Mouse (Mus musculus) heart, embryonic 12.5 days (tissue): ENCODE results near the gene Cryga. TPM values are rescaled to one million over a fixed set of nuclear protein-coding genes. Genes with fewer than 3 reads are reported as not detected.

ENCODE experiments used
- ATAC-seq: fragments of 200-750 bp; cut with Nextera tagmentation; 2 replicates; pipeline ENCODE4 v1.8.0; 2017; ENCODE audit warnings: moderate TSS enrichment, moderate library complexity; ENCODE audit not compliant: insufficient number of reproducible peaks, low FRiP score
- H3K27ac ChIP-seq: fragments of 300-500 bp; sonication (generic); 2 replicates; pipeline ENCODE4 v1.5.1; 2016; ENCODE audit warnings: mild to moderate bottlenecking, moderate library complexity; ENCODE audit not compliant: poor library complexity, severe bottlenecking
- H3K27me3 ChIP-seq: fragments of 300-500 bp; sonication (generic); replicated peaks from 2 replicates; pipeline ENCODE4 v1.6.1; 2016; ENCODE audit warnings: mild to moderate bottlenecking, moderate library complexity
- H3K36me3 ChIP-seq: fragments of 300-500 bp; sonication (generic); 2 replicates; pipeline ENCODE4 v1.6.1; 2016; ENCODE audit warnings: mild to moderate bottlenecking, moderate library complexity
- H3K4me1 ChIP-seq: fragments of 300-500 bp; sonication (generic); replicated peaks from 2 replicates; pipeline ENCODE4 v1.6.1; 2016; ENCODE audit warnings: mild to moderate bottlenecking
- H3K4me2 ChIP-seq: fragments of 300-500 bp; sonication (generic); 2 replicates; pipeline ENCODE4 v1.6.1; 2016; ENCODE audit warnings: mild to moderate bottlenecking, moderate library complexity
- H3K4me3 ChIP-seq: fragments of 300-500 bp; sonication (generic); 2 replicates; pipeline ENCODE4 v1.5.1; 2016; ENCODE audit warnings: mild to moderate bottlenecking
- H3K9ac ChIP-seq: fragments of 300-500 bp; sonication (generic); 2 replicates; pipeline ENCODE4 v1.6.1; 2016; ENCODE audit warnings: mild to moderate bottlenecking, moderate library complexity
- H3K9me3 ChIP-seq: fragments of 300-500 bp; sonication (generic); replicated peaks from 2 replicates; pipeline ENCODE4 v1.6.1; 2016; ENCODE audit warnings: mild to moderate bottlenecking, moderate library complexity
- WGBS: fragments of 180-500 bp; shearing (Covaris S2); methylation state at CpG from one replicate; pipeline ENCODE4 v1.1.7; 2016; 5-methylcytosine and 5-hydroxymethylcytosine counted together
- polyA plus RNA-seq: library from polyadenylated mRNA; unstranded; fragments of >200 nt; fragmentation: Nextera tagmentation; extraction: Ambion mirVana; gene quantifications from 2 replicates; pipeline ENCODE4 v1.2.1, GENCODE M21; 2016

Gene Cryga
- polyA plus RNA-seq, result not detected in 2 replicates

GRCm38 (mm10) chr1:65103273-65103672 lies at the start of gene Cryga:
Gene Cryga (minus strand): TSS chr1:65103373.
- H3K4me1 ChIP-seq, result no peaks in the 10 kb centered on the region
- no peaks in the 10 kb centered on the region for H3K9me3 ChIP-seq
- H3K27me3 ChIP-seq, result no peaks in the 10 kb centered on the region
- H3K9ac ChIP-seq, result no peak within 1 kb of the TSS
- no peaks in the 10 kb centered on the region for H3K36me3 ChIP-seq
- H3K4me3 ChIP-seq, result no peak within 1 kb of the TSS
- H3K4me2 ChIP-seq, result no peak within 1 kb of the TSS
- H3K27ac ChIP-seq, result no peak within 1 kb of the TSS
- WGBS, result 83% methylated on average over 11 of the region's 11 CpGs
- ATAC-seq, result no peak

DNA sequence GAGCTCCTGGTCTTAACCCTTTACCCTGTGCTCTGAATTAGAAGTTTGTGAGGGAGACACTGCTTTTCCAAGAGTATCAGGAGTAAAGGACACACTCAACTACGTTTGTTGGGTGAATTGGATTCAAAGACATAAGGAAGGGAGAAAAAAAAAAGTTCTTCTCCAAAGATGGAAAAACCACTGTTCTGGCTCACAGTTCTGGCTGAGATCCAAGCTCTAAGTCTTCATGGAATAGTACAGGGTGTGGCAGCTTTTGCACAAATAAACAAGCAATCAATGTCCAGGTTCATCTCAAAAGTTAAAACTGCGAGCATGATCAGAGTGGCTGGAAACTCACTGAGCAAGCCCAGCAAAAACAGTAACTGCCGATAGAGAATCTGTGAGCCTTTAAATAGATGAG lies 44.8 kb upstream of the Cryga start:
- no peak for ATAC-seq
- WGBS, result 71% methylated on average over 3 of the region's 3 CpGs

DNA sequence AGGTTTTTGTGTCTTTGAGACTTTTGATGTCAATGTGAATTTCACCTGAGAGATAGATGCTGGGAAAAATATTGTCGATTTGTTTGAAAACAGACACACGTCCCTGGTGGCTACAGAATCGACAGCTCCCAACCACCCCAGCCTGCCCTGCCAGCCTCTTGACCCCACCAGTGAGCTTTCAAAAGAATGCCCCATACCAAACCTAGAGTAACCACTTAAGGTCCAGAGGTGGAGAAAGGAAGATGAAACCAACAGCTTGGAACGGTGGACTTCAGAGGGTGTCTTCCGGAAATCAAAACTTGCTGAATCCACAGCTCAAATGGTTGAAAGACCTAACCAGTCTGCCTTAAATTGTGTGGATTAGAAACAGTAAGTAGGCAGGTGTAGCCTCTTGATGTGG lies 44.2 kb upstream of the Cryga start:
- Histone ChIP-seq H3K27ac (no peak overlapping the region), H3K4me3 (no peak overlapping the region), H3K36me3 (no peaks in the 10 kb centered on the region), H3K9me3 (no peaks in the 10 kb centered on the region; the same call in 1 of the 2 replicates), H3K27me3 (no peaks in the 10 kb centered on the region), H3K9ac (no peak overlapping the region), H3K4me2 (no peak overlapping the region), H3K4me1 (no peaks in the 10 kb centered on the region)
- WGBS, result 84% methylated on average over 5 of the region's 5 CpGs
- ATAC-seq, result no peak

More for the DNA sequence above, 44.8 kb upstream of the Cryga start:
- Histone ChIP-seq H3K27me3 (no peaks in the 10 kb centered on the region), H3K4me3 (no peak overlapping the region), H3K9ac (no peak overlapping the region), H3K9me3 (no peaks in the 10 kb centered on the region), H3K27ac (no peak overlapping the region), H3K4me1 (no peaks in the 10 kb centered on the region), H3K4me2 (no peak overlapping the region), H3K36me3 (no peaks in the 10 kb centered on the region)

- no peak for ATAC-seq
- Histone ChIP-seq H3K36me3 (no peaks in the 10 kb centered on the region), H3K4me3 (no peak overlapping the region), H3K4me1 (no peaks in the 10 kb centered on the region), H3K9ac (no peak overlapping the region), H3K27me3 (no peaks in the 10 kb centered on the region), H3K27ac (no peak overlapping the region), H3K9me3 (no peaks in the 10 kb centered on the region; the same call in 1 of the 2 replicates), H3K4me2 (no peak overlapping the region)
- WGBS, result 17% methylated on average over 2 of the region's 2 CpGs
Measured at GRCm38 (mm10) chr1:65146601-65147000, 43.4 kb upstream of the Cryga start.

- H3K4me1 ChIP-seq, result no peaks in the 10 kb centered on the region
- WGBS, result 81% methylated on average over 2 of the region's 2 CpGs
- H3K4me3 ChIP-seq, result no peak overlapping the region
- H3K36me3 ChIP-seq, result no peaks in the 10 kb centered on the region
- H3K9ac ChIP-seq, result no peak overlapping the region
- no peak overlapping the region for H3K4me2 ChIP-seq
- no peaks in the 10 kb centered on the region for H3K27me3 ChIP-seq
- H3K9me3 ChIP-seq, result no peaks in the 10 kb centered on the region; the same call in 1 of the 2 replicates
- ATAC-seq, result no peak
- H3K27ac ChIP-seq, result no peak overlapping the region
Measured at GRCm38 (mm10) chr1:65144783-65145182, 41.6 kb upstream of the Cryga start.

- Histone ChIP-seq H3K27me3 (no peaks in the 10 kb centered on the region), H3K27ac (no peak overlapping the region), H3K36me3 (no peaks in the 10 kb centered on the region), H3K4me2 (no peak overlapping the region), H3K9ac (no peak overlapping the region), H3K4me3 (no peak overlapping the region), H3K4me1 (no peaks in the 10 kb centered on the region), H3K9me3 (no peaks in the 10 kb centered on the region; the same call in 1 of the 2 replicates)
- ATAC-seq, result no peak
- 82% methylated on average over 6 of the region's 6 CpGs for WGBS
Measured at GRCm38 (mm10) chr1:65137560-65137959, 34.4 kb upstream of the Cryga start.

DNA sequence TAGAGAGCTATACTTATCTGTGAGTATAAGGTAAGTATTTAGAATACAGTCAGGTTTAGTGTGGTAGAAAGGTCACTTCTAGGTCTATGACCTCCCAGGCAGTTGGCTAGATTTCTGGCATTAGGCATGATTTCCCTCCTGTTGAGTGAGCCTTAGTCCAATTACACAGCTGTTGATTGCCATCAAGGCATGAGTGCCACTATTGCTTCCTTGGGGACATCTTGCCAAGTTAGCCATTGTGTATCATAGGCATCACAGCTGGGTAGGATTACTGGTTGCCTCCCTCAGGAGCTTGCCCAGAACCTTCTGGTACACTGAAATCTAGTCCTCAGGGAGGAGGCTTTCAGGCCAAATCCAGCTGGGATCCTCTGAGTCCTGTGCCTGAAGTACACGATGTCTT lies 29.7 kb upstream of the Cryga start:
- H3K4me2 ChIP-seq, result no peak overlapping the region
- no peak overlapping the region for H3K9ac ChIP-seq
- H3K36me3 ChIP-seq, result no peaks in the 10 kb centered on the region
- H3K27me3 ChIP-seq, result no peaks in the 10 kb centered on the region
- no peaks in the 10 kb centered on the region for H3K4me1 ChIP-seq
- ATAC-seq, result no peak
- H3K9me3 ChIP-seq, result no peaks in the 10 kb centered on the region
- WGBS, result 80% methylated on average over 1 of the region's 1 CpGs
- no peak overlapping the region for H3K27ac ChIP-seq
- no peak overlapping the region for H3K4me3 ChIP-seq

DNA sequence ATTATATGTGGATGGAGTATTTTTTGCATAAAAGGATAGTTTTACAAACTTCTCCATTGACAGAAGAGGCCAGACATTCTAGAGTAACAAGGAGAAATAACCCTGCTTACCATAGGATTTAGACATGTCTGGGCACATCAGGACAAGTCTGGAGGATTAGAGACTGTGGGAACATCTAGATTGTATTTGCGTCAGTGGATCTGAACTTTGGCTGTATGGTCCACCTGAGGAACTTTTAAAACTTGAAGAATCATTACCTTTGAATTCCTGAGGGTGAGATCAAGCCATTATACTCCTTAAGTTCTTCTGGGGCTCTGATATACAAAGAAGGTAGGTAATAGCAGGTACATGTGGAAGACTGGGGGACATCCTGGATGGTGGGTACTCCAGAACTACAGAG lies 28.5 kb upstream of the Cryga start:
- H3K9ac ChIP-seq, result no peak overlapping the region
- ATAC-seq, result no peak
- H3K27ac ChIP-seq, result no peak overlapping the region
- no peaks in the 10 kb centered on the region for H3K36me3 ChIP-seq
- no peaks in the 10 kb centered on the region for H3K27me3 ChIP-seq
- no peak overlapping the region for H3K4me3 ChIP-seq
- 84% methylated on average over 1 of the region's 1 CpGs for WGBS
- no peaks in the 10 kb centered on the region for H3K9me3 ChIP-seq
- no peaks in the 10 kb centered on the region for H3K4me1 ChIP-seq
- no peak overlapping the region for H3K4me2 ChIP-seq

- no peak for ATAC-seq
- Histone ChIP-seq H3K4me2 (no peak overlapping the region), H3K9me3 (no peaks in the 10 kb centered on the region), H3K36me3 (no peaks in the 10 kb centered on the region), H3K4me3 (no peak overlapping the region), H3K9ac (no peak overlapping the region), H3K4me1 (no peaks in the 10 kb centered on the region), H3K27me3 (no peaks in the 10 kb centered on the region), H3K27ac (no peak overlapping the region)
- 72% methylated on average over 3 of the region's 3 CpGs for WGBS
Measured at GRCm38 (mm10) chr1:65130226-65130625, 27.1 kb upstream of the Cryga start.

DNA sequence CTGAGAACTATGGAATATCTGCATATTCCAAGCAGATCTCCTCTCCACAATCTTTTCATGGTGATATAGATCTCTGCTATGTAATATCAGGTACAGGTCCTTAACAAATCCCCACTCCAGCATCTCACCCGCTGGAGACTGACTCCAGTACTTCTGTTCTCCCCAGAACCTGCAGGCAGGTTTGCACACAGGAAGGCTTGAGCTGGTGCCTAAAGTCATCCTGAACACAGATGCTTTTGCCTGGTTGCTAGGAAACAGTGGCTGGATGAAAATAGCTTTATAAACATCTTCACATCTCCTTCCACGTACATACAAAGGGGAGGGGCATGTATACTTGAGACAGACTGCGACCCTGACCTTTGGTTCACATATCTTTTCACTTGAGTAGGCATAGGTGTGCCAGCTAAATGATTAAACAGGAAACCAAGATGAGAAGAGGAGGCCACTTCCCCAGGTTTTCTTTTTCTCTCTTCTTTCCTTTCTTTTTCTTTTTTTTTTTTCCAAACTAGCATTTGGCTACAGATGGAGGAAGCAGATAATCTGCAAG lies 26.5 kb upstream of the Cryga start:
- no peak overlapping the region for H3K27ac ChIP-seq
- H3K36me3 ChIP-seq, result no peaks in the 10 kb centered on the region
- no peak overlapping the region for H3K9ac ChIP-seq
- H3K4me3 ChIP-seq, result no peak overlapping the region
- H3K27me3 ChIP-seq, result no peaks in the 10 kb centered on the region
- no peaks in the 10 kb centered on the region for H3K9me3 ChIP-seq
- no peak overlapping the region for H3K4me2 ChIP-seq
- WGBS, result 79% methylated on average over 3 of the region's 3 CpGs
- H3K4me1 ChIP-seq, result no peaks in the 10 kb centered on the region
- no peak for ATAC-seq

DNA sequence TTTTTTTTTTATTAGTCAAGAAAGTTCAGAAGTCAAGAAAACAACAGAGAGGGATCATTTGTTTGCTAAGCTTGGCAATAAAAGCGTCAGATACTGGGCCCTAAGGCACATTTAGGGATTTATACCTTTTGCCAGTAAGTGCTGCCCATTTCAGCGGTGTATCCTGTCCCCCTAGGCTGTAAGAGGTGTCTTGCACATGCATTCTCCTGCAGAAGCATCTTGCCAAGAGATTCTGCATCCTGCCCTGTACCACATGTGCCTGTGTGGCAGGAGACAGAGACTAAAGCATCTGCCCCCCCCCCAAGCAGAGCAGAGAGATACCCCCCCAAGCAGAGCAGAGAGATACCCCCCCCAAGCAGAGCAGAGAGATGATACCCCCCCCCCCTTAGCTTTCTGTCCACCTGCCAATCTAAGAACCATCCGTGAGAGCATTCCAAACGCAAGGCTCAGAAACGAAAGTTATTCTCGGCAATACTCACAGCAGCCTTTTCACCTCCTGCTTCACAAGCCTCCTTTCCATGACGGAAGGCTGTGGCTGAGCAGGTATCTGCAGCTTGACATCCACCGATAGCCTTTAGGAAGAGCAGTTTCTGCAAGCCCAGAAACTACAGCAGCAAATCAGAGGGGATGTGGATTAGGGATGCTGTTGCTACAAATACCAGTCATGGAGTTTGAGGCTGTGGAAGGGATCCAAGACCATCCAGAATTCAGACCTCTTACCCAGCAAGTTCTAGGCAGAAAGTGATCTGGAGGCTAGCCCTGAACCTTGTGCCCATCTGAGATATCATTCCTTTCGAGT lies 19.6 kb upstream of the Cryga start, which contains the start of gene D630023F18Rik:
D630023F18Rik (minus strand) TSS at position 641 of the 799 bp plus-strand sequence.
- peak within 1 kb of the TSS; percentile 64 for H3K4me2 ChIP-seq
- ATAC-seq, result no peak
- H3K9ac ChIP-seq, result peak within 1 kb of the TSS; percentile 50; the same call in 1 of the 2 replicates
- H3K27me3 ChIP-seq, result no peaks in the 10 kb centered on the region
- H3K27ac ChIP-seq, result no peak within 1 kb of the TSS
- peak within 1 kb of the TSS; percentile 36 for H3K4me3 ChIP-seq
- H3K4me1 ChIP-seq, result 0 out of 2 replicates have a peak, but pooled peaks cover 4% of the 10 kb centered on the region
- WGBS, result 21% methylated on average over 9 of the region's 9 CpGs
- no peaks in the 10 kb centered on the region for H3K9me3 ChIP-seq
- no peaks in the 10 kb centered on the region for H3K36me3 ChIP-seq
